Mouse (Mus musculus): ENCODE results near the gene 9130023H24Rik.

DNA sequence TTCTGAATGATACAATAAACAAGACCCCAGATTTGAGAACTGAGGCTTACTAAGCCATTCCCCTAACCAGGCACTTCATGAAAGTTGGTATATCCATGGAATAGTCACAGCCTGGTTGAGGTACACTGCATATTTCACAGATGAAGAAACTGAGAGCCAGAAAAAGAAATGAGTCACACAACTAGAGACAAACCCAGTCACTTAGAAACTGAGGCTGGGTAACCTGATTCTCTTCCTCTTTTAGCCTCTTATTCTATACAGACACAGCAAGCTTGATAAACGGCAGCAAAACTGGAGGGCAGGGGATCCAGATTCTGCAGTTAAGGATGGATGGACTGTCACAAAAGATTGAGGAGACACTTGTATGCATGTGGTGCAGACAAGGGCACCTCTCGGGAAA is 3.0 kb downstream of the 9130023H24Rik start:
- TF ChIP-seq CTCF (IDR thresholded peaks at IDR 0.05) (no peak), EP300 (IDR thresholded peaks at IDR 0.05) (no peak)
